Mouse (Mus musculus) thymus, adult 2 months (tissue): Measurements from ENCODE around the gene Trim37.

Experiments used
- CTCF ChIP-seq: fragments of 200-500 bp; IDR thresholded peaks from 2 replicates; pipeline ENCODE4 v1.5.1; 2012; ENCODE audit warnings: mild to moderate bottlenecking, control low read depth, low read length, moderate library complexity, borderline replicate concordance; ENCODE audit not compliant: control insufficient read depth, poor library complexity, insufficient read depth; ENCODE audit errors: extremely low read depth
- POLR2A ChIP-seq: fragments of 200-500 bp; IDR thresholded peaks from 2 replicates; pipeline ENCODE4 v1.6.1; 2012; ENCODE audit warnings: mild to moderate bottlenecking, low read length, control low read depth, moderate library complexity; ENCODE audit not compliant: control insufficient read depth, poor library complexity, insufficient read depth; ENCODE audit errors: extremely low read depth

- TF ChIP-seq POLR2A = no peak
- TF ChIP-seq CTCF = no peak
Measured at GRCm38 (mm10) chr11:87266246-87266645, 139.4 kb downstream of the Trim37 start.
